Mouse (Mus musculus): ENCODE measurements around the gene Spdef.

Gene Spdef

GRCm38 (mm10) chr17:27677756-27678155 lies 51.0 kb downstream of the Spdef start:
- DNase-seq (ENCODE audit: low spot score) = no peak

- DNase-seq (ENCODE audit: low spot score) = no peak
These were observed 52.5 kb downstream of the Spdef start for GRCm38 (mm10) chr17:27676270-27676669.

GRCm38 (mm10) chr17:27675453-27675852 lies 53.3 kb downstream of the Spdef start:
- no peak for DNase-seq (ENCODE audit: low spot score)

- no peak for DNase-seq (ENCODE audit: low spot score)
These were observed 54.8 kb downstream of the Spdef start for GRCm38 (mm10) chr17:27673945-27674344.

- no peak for DNase-seq (ENCODE audit: low spot score)
These were observed 57.0 kb downstream of the Spdef start for GRCm38 (mm10) chr17:27671720-27672119.

Data from MN1 (cell line).